10 mouse cellular contexts compared by ENCODE assay signal in genomic region chr1:192193656-192194055, GRCm38 (mm10). TPM values are rescaled to one million over a fixed set of nuclear protein-coding genes. Genes with fewer than 3 reads are reported as not detected.
DNase-seq lines count a peak whose midpoint lies in the region; ATAC-seq and TF ChIP-seq lines count a peak whose summit lies in the region.
"Had no signal": no experiment of that assay in that cellular context is flagged by ENCODE, and none has a peak within 500 bp of the region (broad histone marks: within the 10 kb centered on the region; RNA-seq: fewer than 3 reads in every experiment).

No protein-coding gene starts in this region.

- no peaks in the 10 kb centered on the region for H3K36me3 ChIP-seq in hindbrain, embryonic 16.5 days (ENCODE audit: control insufficient read depth, insufficient read depth, low read length)
- no peaks in the 10 kb centered on the region for H3K36me3 ChIP-seq in hindbrain, embryonic 11.5 days (ENCODE audit: control insufficient read depth, insufficient read depth, low read length)
- H3K36me3 ChIP-seq in midbrain, postnatal 0 days (ENCODE audit: insufficient read depth, low read length) = no peaks in the 10 kb centered on the region
- no peaks in the 10 kb centered on the region for H3K36me3 ChIP-seq in midbrain, embryonic 10.5 days
- H3K36me3 ChIP-seq: liver, embryonic 13.5 days had no signal

- H3K9me3 ChIP-seq in hindbrain, embryonic 16.5 days (ENCODE audit: control insufficient read depth, low read length) = no peaks in the 10 kb centered on the region
- H3K9me3 ChIP-seq in hindbrain, embryonic 11.5 days (ENCODE audit: control insufficient read depth, low read length) = no peaks in the 10 kb centered on the region
- no peaks in the 10 kb centered on the region for H3K9me3 ChIP-seq in midbrain, postnatal 0 days (ENCODE audit: low read length)
- H3K9me3 ChIP-seq in midbrain, embryonic 10.5 days (replicated peaks) = no peaks in the 10 kb centered on the region
- H3K9me3 ChIP-seq: liver, embryonic 13.5 days had no signal

- no peak overlapping the region for H3K27ac ChIP-seq in hindbrain, embryonic 16.5 days (ENCODE audit: low read depth, low read length)
- H3K27ac ChIP-seq in hindbrain, embryonic 11.5 days (ENCODE audit: low read depth, low read length) = no peak overlapping the region
- no peak overlapping the region for H3K27ac ChIP-seq in midbrain, postnatal 0 days (ENCODE audit: low read depth, low read length)
- no peak overlapping the region for H3K27ac ChIP-seq in midbrain, embryonic 10.5 days (replicated peaks)
- H3K27ac ChIP-seq: liver, embryonic 13.5 days had no signal

- peaks cover 7% of the 10 kb centered on the region for H3K27me3 ChIP-seq in hindbrain, embryonic 16.5 days (replicated peaks; ENCODE audit: control insufficient read depth, insufficient read depth, low read length)
- peaks cover 18% of the 10 kb centered on the region for H3K27me3 ChIP-seq in hindbrain, embryonic 11.5 days (ENCODE audit: control insufficient read depth, insufficient read depth, low read length)
- H3K27me3 ChIP-seq in midbrain, postnatal 0 days (ENCODE audit: insufficient read depth, low read length) = no peaks in the 10 kb centered on the region
- H3K27me3 ChIP-seq in midbrain, embryonic 10.5 days (ENCODE audit: low read depth, poor library complexity, severe bottlenecking) = peaks cover 44% of the 10 kb centered on the region

- ATAC-seq in hindbrain, embryonic 16.5 days = no peak
- no peak for ATAC-seq in hindbrain, embryonic 11.5 days (ENCODE audit: low FRiP score)
- ATAC-seq in midbrain, postnatal 0 days (ENCODE audit: low FRiP score) = no peak

- 64% methylated on average over 14 of the region's 14 CpGs for WGBS in hindbrain, embryonic 16.5 days
- 78% methylated on average over 14 of the region's 14 CpGs for WGBS in hindbrain, embryonic 11.5 days
- 73% methylated on average over 14 of the region's 14 CpGs for WGBS in midbrain, postnatal 0 days
- WGBS in midbrain, embryonic 10.5 days = 86% methylated on average over 14 of the region's 14 CpGs

- intact Hi-C loops in left cerebral cortex, postnatal 25 days (cut with DNase I) = loop anchor here (5.0 to 10.0 kb wide), 4 partner anchors 149 to 291 kb away; no protein-coding TSS in a partner anchor

- no peak for TF ChIP-seq CTCF in midbrain, postnatal 0 days (IDR thresholded peaks at IDR 0.05)

- no peak for DNase-seq in hindbrain, embryonic 11.5 days (ENCODE audit: low spot score)
- DNase-seq in midbrain, postnatal 0 days (ENCODE audit: low spot score) = no peak
- DNase-seq in midbrain, embryonic 10.5 days (ENCODE audit: low spot score) = no peak
- DNase-seq in left cerebral cortex, postnatal 25 days (ENCODE audit: low spot score in 2 of 2) = peak; percentile 33 to 78
- peak; percentile 16 to 34 for DNase-seq in right cerebral cortex, postnatal 36 days (ENCODE audit: low spot score in 2 of 2)
- DNase-seq in retina, embryonic 14.5 days (ENCODE audit: low spot score) = no peak
- no peak for DNase-seq in adrenal gland, postnatal 25 days
- DNase-seq: embryo, embryonic 11 days; liver, embryonic 13.5 days had no signal

- H3K4me2 ChIP-seq in hindbrain, embryonic 16.5 days (ENCODE audit: low read length) = peak overlapping the region; percentile 15; the same call in 1 of the 2 replicates
- H3K4me2 ChIP-seq in hindbrain, embryonic 11.5 days (replicated peaks; ENCODE audit: low read depth, low read length) = no peak overlapping the region
- peak overlapping the region; percentile 12; the same call in 1 of the 2 replicates for H3K4me2 ChIP-seq in midbrain, postnatal 0 days (ENCODE audit: low read depth, low read length, poor library complexity, severe bottlenecking)
- H3K4me2 ChIP-seq: liver, embryonic 13.5 days had no signal

- H3K4me3 ChIP-seq in hindbrain, embryonic 16.5 days (ENCODE audit: low read length) = no peak overlapping the region
- no peak overlapping the region for H3K4me3 ChIP-seq in hindbrain, embryonic 11.5 days (ENCODE audit: low read depth, low read length)
- no peak overlapping the region for H3K4me3 ChIP-seq in midbrain, postnatal 0 days (ENCODE audit: low read depth, low read length)
- H3K4me3 ChIP-seq in midbrain, embryonic 10.5 days = no peak overlapping the region
- H3K4me3 ChIP-seq: liver, embryonic 13.5 days had no signal

- no peak overlapping the region for H3K9ac ChIP-seq in hindbrain, embryonic 16.5 days (ENCODE audit: low read depth, low read length)
- no peak overlapping the region for H3K9ac ChIP-seq in hindbrain, embryonic 11.5 days (ENCODE audit: low read depth, low read length)
- H3K9ac ChIP-seq in midbrain, postnatal 0 days (replicated peaks; ENCODE audit: low read length, poor library complexity, severe bottlenecking) = no peak overlapping the region
- H3K9ac ChIP-seq: liver, embryonic 13.5 days had no signal

- H3K4me1 ChIP-seq in hindbrain, embryonic 16.5 days (ENCODE audit: control insufficient read depth, insufficient read depth, low read depth, low read length) = peaks cover 6% of the 10 kb centered on the region
- H3K4me1 ChIP-seq in hindbrain, embryonic 11.5 days (replicated peaks; ENCODE audit: control insufficient read depth, insufficient read depth, low read length) = no peaks in the 10 kb centered on the region
- H3K4me1 ChIP-seq in midbrain, postnatal 0 days (ENCODE audit: insufficient read depth, low read length) = 0 out of 2 replicates have a peak, but pooled peaks cover 3% of the 10 kb centered on the region
- peaks cover 21% of the 10 kb centered on the region for H3K4me1 ChIP-seq in midbrain, embryonic 10.5 days

RNA-seq across cellular contexts. Expression of gene Kcnh1, which starts 3.1 kb away (rescaled TPM):
- polyA plus RNA-seq in hindbrain, embryonic 16.5 days (2015; fragmentation: Nextera tagmentation; extraction: Ambion mirVana) = 3.5 and 3.7 TPM in 2 replicates
- 0.40 and 0.64 TPM in 2 replicates for polyA plus RNA-seq in hindbrain, embryonic 11.5 days (2014; fragmentation: Nextera tagmentation; extraction: Ambion mirVana)
- total RNA-seq in midbrain, postnatal 0 days (2014; rRNA removed) = 5.9 and 6.2 TPM in 2 replicates
- polyA plus RNA-seq in midbrain, postnatal 0 days (2015; fragmentation: Nextera tagmentation; extraction: Ambion mirVana) = 2.6 and 2.9 TPM in 2 replicates
- 0.32 and 0.63 TPM in 2 replicates for polyA plus RNA-seq in midbrain, embryonic 10.5 days (2016; fragmentation: Nextera tagmentation; extraction: Ambion mirVana)
- total RNA-seq in left cerebral cortex, postnatal 25 days (2021) = 10 to 100 TPM; 76.5 to 81.5 TPM
- 0.14 and 0.30 TPM in 2 replicates for total RNA-seq in adrenal gland, postnatal 25 days (2021)

RNA-seq across cellular contexts. Expression of gene Rcor3, which starts 55.8 kb away (rescaled TPM):
- polyA plus RNA-seq in hindbrain, embryonic 16.5 days (2015; fragmentation: Nextera tagmentation; extraction: Ambion mirVana) = 40.8 and 42.1 TPM in 2 replicates
- 20.3 and 22.2 TPM in 2 replicates for polyA plus RNA-seq in hindbrain, embryonic 11.5 days (2014; fragmentation: Nextera tagmentation; extraction: Ambion mirVana)
- 35.1 and 47.7 TPM in 2 replicates for total RNA-seq in midbrain, postnatal 0 days (2014; rRNA removed)
- 54.7 and 56.1 TPM in 2 replicates for polyA plus RNA-seq in midbrain, postnatal 0 days (2015; fragmentation: Nextera tagmentation; extraction: Ambion mirVana)
- 16.0 and 19.0 TPM in 2 replicates for polyA plus RNA-seq in midbrain, embryonic 10.5 days (2016; fragmentation: Nextera tagmentation; extraction: Ambion mirVana)
- 10 to 100 TPM; 28.0 to 31.3 TPM for total RNA-seq in left cerebral cortex, postnatal 25 days (2021)
- 40.6 and 46.7 TPM in 2 replicates for total RNA-seq in adrenal gland, postnatal 25 days (2021)

Comparison
In these comparisons a context has a peak if more than half of its experiments do, and no peak if none do; other contexts are left out.
1. DNase-seq: peak in left cerebral cortex, postnatal 25 days (2 of 2) and right cerebral cortex, postnatal 36 days (2 of 2); none in hindbrain, embryonic 11.5 days (single experiment), midbrain, postnatal 0 days (single experiment), midbrain, embryonic 10.5 days (single experiment), retina, embryonic 14.5 days (single experiment) and adrenal gland, postnatal 25 days (single experiment).